Mouse (Mus musculus): ENCODE results near the gene Gm20388. TPM values are rescaled to one million over a fixed set of nuclear protein-coding genes. Genes with fewer than 3 reads are reported as not detected.

Gene Gm20388
- polyA plus RNA-seq, 1 experiment from 2014 or later = 5.3 TPM

GRCm38 (mm10) chr8:120449608-120450031, 539.0 kb downstream of the Gm20388 start:
- Histone ChIP-seq H3K27me3 (replicated peaks; ENCODE audit: control insufficient read depth, insufficient read depth, low read length) (peaks cover 6% of the 10 kb centered on the region), H3K27ac (ENCODE audit: low read depth, low read length) (no peak overlapping the region), H3K9me3 (ENCODE audit: control insufficient read depth, low read length) (no peaks in the 10 kb centered on the region), H3K36me3 (ENCODE audit: control insufficient read depth, insufficient read depth, low read length) (no peaks in the 10 kb centered on the region), H3K4me1 (replicated peaks; ENCODE audit: control insufficient read depth, insufficient read depth, low read length) (peaks cover 33% of the 10 kb centered on the region), H3K9ac (ENCODE audit: low read depth, low read length) (0 out of 2 replicates have a peak overlapping the region, but pooled peaks have one; percentile 22), H3K4me2 (peak overlapping the region; percentile 8; the same call in 1 of the 2 replicates), H3K4me3 (ENCODE audit: low read depth, low read length) (no peak overlapping the region)
- DNase-seq (ENCODE audit: low spot score) = no peak
- 45% methylated on average over 17 of the region's 17 CpGs for WGBS
- ATAC-seq (replicated peaks; ENCODE audit: low FRiP score) = no peak

- Histone ChIP-seq H3K4me3 (ENCODE audit: low read depth, low read length) (no peak overlapping the region), H3K9me3 (ENCODE audit: control insufficient read depth, low read length) (no peaks in the 10 kb centered on the region), H3K4me1 (replicated peaks; ENCODE audit: control insufficient read depth, insufficient read depth, low read length) (peaks cover 51% of the 10 kb centered on the region), H3K9ac (ENCODE audit: low read depth, low read length) (no peak overlapping the region), H3K27me3 (replicated peaks; ENCODE audit: control insufficient read depth, insufficient read depth, low read length) (peaks cover 6% of the 10 kb centered on the region), H3K36me3 (ENCODE audit: control insufficient read depth, insufficient read depth, low read length) (no peaks in the 10 kb centered on the region), H3K4me2 (no peak overlapping the region), H3K27ac (ENCODE audit: low read depth, low read length) (no peak overlapping the region)
- ATAC-seq (replicated peaks; ENCODE audit: low FRiP score) (no peak), DNase-seq (ENCODE audit: low spot score) (no peak)
- 80% methylated on average over 2 of the region's 2 CpGs for WGBS
These were observed 541.5 kb downstream of the Gm20388 start for GRCm38 (mm10) chr8:120452111-120452510.

- no peak overlapping the region for H3K4me3 ChIP-seq (ENCODE audit: low read depth, low read length)
- H3K27me3 ChIP-seq (replicated peaks; ENCODE audit: control insufficient read depth, insufficient read depth, low read length) = peaks cover 8% of the 10 kb centered on the region
- H3K9me3 ChIP-seq (ENCODE audit: control insufficient read depth, low read length) = no peaks in the 10 kb centered on the region
- H3K27ac ChIP-seq (ENCODE audit: low read depth, low read length) = no peak overlapping the region
- H3K36me3 ChIP-seq (ENCODE audit: control insufficient read depth, insufficient read depth, low read length) = no peaks in the 10 kb centered on the region
- peak overlapping the region; percentile 31; the same call in 1 of the 2 replicates for H3K9ac ChIP-seq (ENCODE audit: low read depth, low read length)
- DNase-seq (ENCODE audit: low spot score) (no peak), ATAC-seq (replicated peaks; ENCODE audit: low FRiP score) (peak; percentile 55)
- H3K4me2 ChIP-seq = peak overlapping the region; percentile 10; the same call in 1 of the 2 replicates
- H3K4me1 ChIP-seq (replicated peaks; ENCODE audit: control insufficient read depth, insufficient read depth, low read length) = peaks cover 56% of the 10 kb centered on the region
- 62% methylated on average over 6 of the region's 6 CpGs for WGBS
These were observed 543.8 kb downstream of the Gm20388 start for GRCm38 (mm10) chr8:120454404-120454803.

GRCm38 (mm10) chr8:120460375-120460774, 549.7 kb downstream of the Gm20388 start:
- H3K4me2 ChIP-seq = no peak overlapping the region
- 70% methylated on average over 6 of the region's 6 CpGs for WGBS
- no peak overlapping the region for H3K27ac ChIP-seq (ENCODE audit: low read depth, low read length)
- DNase-seq (ENCODE audit: low spot score) = no peak
- H3K9ac ChIP-seq (ENCODE audit: low read depth, low read length) = no peak overlapping the region
- ATAC-seq (replicated peaks; ENCODE audit: low FRiP score) = no peak
- H3K4me1 ChIP-seq (replicated peaks; ENCODE audit: control insufficient read depth, insufficient read depth, low read length) = peaks cover 56% of the 10 kb centered on the region
- no peaks in the 10 kb centered on the region for H3K9me3 ChIP-seq (ENCODE audit: control insufficient read depth, low read length)
- H3K4me3 ChIP-seq (ENCODE audit: low read depth, low read length) = no peak overlapping the region
- no peaks in the 10 kb centered on the region for H3K36me3 ChIP-seq (ENCODE audit: control insufficient read depth, insufficient read depth, low read length)
- peaks cover 4% of the 10 kb centered on the region; the same call in 1 of the 2 replicates for H3K27me3 ChIP-seq (replicated peaks; ENCODE audit: control insufficient read depth, insufficient read depth, low read length)

- H3K4me3 ChIP-seq (ENCODE audit: low read depth, low read length) = no peak overlapping the region; the same call in 1 of the 2 replicates
- H3K27me3 ChIP-seq (replicated peaks; ENCODE audit: control insufficient read depth, insufficient read depth, low read length) = 0 out of 2 replicates have a peak, but pooled peaks cover 4% of the 10 kb centered on the region
- peaks cover 50% of the 10 kb centered on the region for H3K4me1 ChIP-seq (replicated peaks; ENCODE audit: control insufficient read depth, insufficient read depth, low read length)
- H3K9ac ChIP-seq (ENCODE audit: low read depth, low read length) = no peak overlapping the region
- peak overlapping the region; percentile 49 for H3K4me2 ChIP-seq
- 17% methylated on average over 15 of the region's 15 CpGs for WGBS
- H3K36me3 ChIP-seq (ENCODE audit: control insufficient read depth, insufficient read depth, low read length) = no peaks in the 10 kb centered on the region
- H3K9me3 ChIP-seq (ENCODE audit: control insufficient read depth, low read length) = no peaks in the 10 kb centered on the region
- ATAC-seq (replicated peaks; ENCODE audit: low FRiP score) (peak; percentile 41; the same call in 1 of the 2 replicates), DNase-seq (ENCODE audit: low spot score) (no peak)
- H3K27ac ChIP-seq (ENCODE audit: low read depth, low read length) = no peak overlapping the region
These were observed 551.5 kb downstream of the Gm20388 start for GRCm38 (mm10) chr8:120462119-120462551.

- H3K9me3 ChIP-seq (ENCODE audit: control insufficient read depth, low read length) = no peaks in the 10 kb centered on the region
- 63% methylated on average over 6 of the region's 6 CpGs for WGBS
These were observed 552.0 kb downstream of the Gm20388 start for GRCm38 (mm10) chr8:120462611-120463010.

GRCm38 (mm10) chr8:120463918-120464584, 553.4 kb downstream of the Gm20388 start:
- Histone ChIP-seq H3K9ac (ENCODE audit: low read depth, low read length) (no peak overlapping the region), H3K27me3 (replicated peaks; ENCODE audit: control insufficient read depth, insufficient read depth, low read length) (no peaks in the 10 kb centered on the region), H3K36me3 (ENCODE audit: control insufficient read depth, insufficient read depth, low read length) (no peaks in the 10 kb centered on the region)

More at GRCm38 (mm10) chr8:120462611-120463010, 552.0 kb downstream of the Gm20388 start:
- ATAC-seq (replicated peaks; ENCODE audit: low FRiP score) = no peak
- H3K4me1 ChIP-seq (replicated peaks; ENCODE audit: control insufficient read depth, insufficient read depth, low read length) = peaks cover 47% of the 10 kb centered on the region
- peak overlapping the region; percentile 49 for H3K4me2 ChIP-seq
- no peak overlapping the region for H3K4me3 ChIP-seq (ENCODE audit: low read depth, low read length)
- no peak overlapping the region for H3K9ac ChIP-seq (ENCODE audit: low read depth, low read length)
- no peaks in the 10 kb centered on the region for H3K36me3 ChIP-seq (ENCODE audit: control insufficient read depth, insufficient read depth, low read length)
- H3K27ac ChIP-seq (ENCODE audit: low read depth, low read length) = no peak overlapping the region
- no peak for DNase-seq (ENCODE audit: low spot score)
- 0 out of 2 replicates have a peak, but pooled peaks cover 4% of the 10 kb centered on the region for H3K27me3 ChIP-seq (replicated peaks; ENCODE audit: control insufficient read depth, insufficient read depth, low read length)

GRCm38 (mm10) chr8:120464585-120464937, 553.9 kb downstream of the Gm20388 start:
- H3K4me2 ChIP-seq = no peak overlapping the region

More at GRCm38 (mm10) chr8:120463918-120464584, 553.4 kb downstream of the Gm20388 start:
- Histone ChIP-seq H3K9me3 (ENCODE audit: control insufficient read depth, low read length) (no peaks in the 10 kb centered on the region), H3K27ac (ENCODE audit: low read depth, low read length) (no peak overlapping the region), H3K4me2 (no peak overlapping the region), H3K4me1 (replicated peaks; ENCODE audit: control insufficient read depth, insufficient read depth, low read length) (peaks cover 43% of the 10 kb centered on the region), H3K4me3 (ENCODE audit: low read depth, low read length) (no peak overlapping the region)
- WGBS = 86% methylated on average over 9 of the region's 9 CpGs
- no peak for DNase-seq (ENCODE audit: low spot score)
- no peak for ATAC-seq (replicated peaks; ENCODE audit: low FRiP score)

GRCm38 (mm10) chr8:120465710-120466109, 555.1 kb downstream of the Gm20388 start:
- H3K9ac ChIP-seq (ENCODE audit: low read depth, low read length) = no peak overlapping the region
- H3K4me1 ChIP-seq (replicated peaks; ENCODE audit: control insufficient read depth, insufficient read depth, low read length) = peaks cover 40% of the 10 kb centered on the region
- H3K27me3 ChIP-seq (replicated peaks; ENCODE audit: control insufficient read depth, insufficient read depth, low read length) = no peaks in the 10 kb centered on the region
- WGBS = 40% methylated on average over 8 of the region's 8 CpGs
- no peaks in the 10 kb centered on the region for H3K9me3 ChIP-seq (ENCODE audit: control insufficient read depth, low read length)
- H3K36me3 ChIP-seq (ENCODE audit: control insufficient read depth, insufficient read depth, low read length) = no peaks in the 10 kb centered on the region
- no peak overlapping the region for H3K4me2 ChIP-seq
- no peak overlapping the region for H3K27ac ChIP-seq (ENCODE audit: low read depth, low read length)
- no peak overlapping the region for H3K4me3 ChIP-seq (ENCODE audit: low read depth, low read length)
- DNase-seq (ENCODE audit: low spot score) (no peak), ATAC-seq (replicated peaks; ENCODE audit: low FRiP score) (no peak)

More at GRCm38 (mm10) chr8:120464585-120464937, 553.9 kb downstream of the Gm20388 start:
- no peak for DNase-seq (ENCODE audit: low spot score)
- Histone ChIP-seq H3K4me3 (ENCODE audit: low read depth, low read length) (no peak overlapping the region), H3K4me1 (replicated peaks; ENCODE audit: control insufficient read depth, insufficient read depth, low read length) (peaks cover 43% of the 10 kb centered on the region), H3K36me3 (ENCODE audit: control insufficient read depth, insufficient read depth, low read length) (no peaks in the 10 kb centered on the region), H3K9ac (ENCODE audit: low read depth, low read length) (no peak overlapping the region), H3K9me3 (ENCODE audit: control insufficient read depth, low read length) (no peaks in the 10 kb centered on the region), H3K27me3 (replicated peaks; ENCODE audit: control insufficient read depth, insufficient read depth, low read length) (no peaks in the 10 kb centered on the region), H3K27ac (ENCODE audit: low read depth, low read length) (no peak overlapping the region)
- 56% methylated on average over 4 of the region's 4 CpGs for whole genome bisulfite sequencing
- ATAC-seq (replicated peaks; ENCODE audit: low FRiP score) = no peak
